Mouse (Mus musculus) liver, adult 2 months (tissue): Measurements from ENCODE around the gene Gm47995.
"Not testable (repeated sequence)": the region's sequence is repeated elsewhere in the genome, so short reads cannot be mapped to it uniquely, and the experiment has no call there.

Experiments used
- CTCF ChIP-seq: fragments of 200-500 bp; IDR thresholded peaks from 2 replicates; pipeline ENCODE4 v1.5.1; 2011; ENCODE audit warnings: low read depth, low read length, control low read depth
- POLR2A ChIP-seq: fragments of 200-500 bp; IDR thresholded peaks from 2 replicates; pipeline ENCODE4 v1.6.1; 2011; ENCODE audit warnings: low read length, control low read depth; ENCODE audit not compliant: insufficient read depth; ENCODE audit errors: extremely low read depth

DNA sequence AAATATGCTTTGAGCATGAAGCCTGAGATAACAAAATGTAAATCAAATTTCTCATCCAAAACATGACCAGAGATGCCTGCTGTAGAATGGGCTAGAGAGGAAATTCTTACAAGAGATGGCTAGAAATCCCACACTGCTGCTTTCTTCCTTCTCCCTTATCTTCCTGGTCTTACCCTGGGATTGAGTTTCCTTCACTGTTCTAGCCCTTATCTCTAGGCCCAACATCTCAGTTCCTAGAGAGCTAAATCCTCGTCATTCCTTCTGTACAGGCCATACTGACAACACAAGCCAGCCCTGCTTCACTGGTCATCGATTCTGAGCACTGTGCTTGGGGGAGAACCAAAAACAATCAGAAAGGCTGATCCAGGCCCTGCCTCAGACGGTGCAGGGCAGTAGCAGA lies 1.6 kb upstream of the Gm47995 start:
- TF ChIP-seq CTCF, POLR2A: not testable (repeated sequence)
